ENCODE assay signal across 8 mouse cellular contexts in genomic region chr4:139381452-139381845, GRCm38 (mm10). TPM values are rescaled to one million over a fixed set of nuclear protein-coding genes. Genes with fewer than 3 reads are reported as not detected.
DNase-seq lines count a peak whose midpoint lies in the region; ATAC-seq and TF ChIP-seq lines count a peak whose summit lies in the region.

No protein-coding gene starts in this region.

- peak overlapping the region; percentile 78 for H3K4me2 ChIP-seq in heart, postnatal 0 days (ENCODE audit: low read depth, low read length)
- peak overlapping the region; percentile 84 for H3K4me2 ChIP-seq in hindbrain, embryonic 16.5 days (ENCODE audit: low read length)
- peak overlapping the region; percentile 97 for H3K4me2 ChIP-seq in midbrain, embryonic 15.5 days

- no peaks in the 10 kb centered on the region for H3K9me3 ChIP-seq in heart, postnatal 0 days (replicated peaks; ENCODE audit: control insufficient read depth, low read length)
- H3K9me3 ChIP-seq in hindbrain, embryonic 16.5 days (ENCODE audit: control insufficient read depth, low read length), result no peaks in the 10 kb centered on the region
- no peaks in the 10 kb centered on the region for H3K9me3 ChIP-seq in midbrain, embryonic 15.5 days

- H3K27ac ChIP-seq in heart, postnatal 0 days (ENCODE audit: low read depth), result 0 out of 2 replicates have a peak overlapping the region, but pooled peaks have one; percentile 86
- H3K27ac ChIP-seq in bone marrow macrophage, adult 2 months (ENCODE audit: insufficient read depth, low read depth, low read length), result peak overlapping the region; percentile 37; the same call in 1 of the 2 replicates
- no peak overlapping the region for H3K27ac ChIP-seq in hindbrain, embryonic 16.5 days (ENCODE audit: low read depth, low read length)
- no peak overlapping the region for H3K27ac ChIP-seq in midbrain, embryonic 15.5 days

- ATAC-seq in heart, postnatal 0 days (ENCODE audit: insufficient read depth, low read depth), result no peak
- ATAC-seq in hindbrain, embryonic 16.5 days, result no peak
- ATAC-seq in midbrain, embryonic 15.5 days (replicated peaks), result no peak

- 0 out of 2 replicates have a peak, but pooled peaks cover 12% of the 10 kb centered on the region for H3K36me3 ChIP-seq in heart, postnatal 0 days (replicated peaks; ENCODE audit: control insufficient read depth, insufficient read depth, low read length)
- no peaks in the 10 kb centered on the region; the same call in 1 of the 2 replicates for H3K36me3 ChIP-seq in hindbrain, embryonic 16.5 days (ENCODE audit: control insufficient read depth, insufficient read depth, low read length)
- peaks cover 11% of the 10 kb centered on the region for H3K36me3 ChIP-seq in midbrain, embryonic 15.5 days (replicated peaks)

- WGBS in heart, postnatal 0 days, result 33% methylated on average over 4 of the region's 4 CpGs
- WGBS in hindbrain, embryonic 16.5 days, result 61% methylated on average over 4 of the region's 4 CpGs
- WGBS in midbrain, embryonic 15.5 days, result 58% methylated on average over 4 of the region's 4 CpGs

- TF ChIP-seq CTCF in heart, postnatal 0 days (IDR thresholded peaks at IDR 0.05; ENCODE audit: low read depth), result no peak
- no peak for TF ChIP-seq CTCF in bone marrow macrophage, adult 2 months (IDR thresholded peaks at IDR 0.05; ENCODE audit: low read depth, low read length)

- no peaks in the 10 kb centered on the region for H3K27me3 ChIP-seq in heart, postnatal 0 days (ENCODE audit: control insufficient read depth, insufficient read depth, low read length)
- no peaks in the 10 kb centered on the region for H3K27me3 ChIP-seq in hindbrain, embryonic 16.5 days (replicated peaks; ENCODE audit: control insufficient read depth, insufficient read depth, low read length)
- H3K27me3 ChIP-seq in midbrain, embryonic 15.5 days (replicated peaks), result no peaks in the 10 kb centered on the region

- H3K4me3 ChIP-seq in heart, postnatal 0 days (ENCODE audit: low read depth, low read length), result peak overlapping the region; percentile 93
- H3K4me3 ChIP-seq in bone marrow macrophage, adult 2 months (ENCODE audit: insufficient read depth, low read length), result peak overlapping the region; percentile 76
- H3K4me3 ChIP-seq in hindbrain, embryonic 16.5 days (ENCODE audit: low read length), result peak overlapping the region; percentile 93
- H3K4me3 ChIP-seq in midbrain, embryonic 15.5 days, result peak overlapping the region; percentile 86

- H3K9ac ChIP-seq in heart, postnatal 0 days (replicated peaks; ENCODE audit: low read depth, low read length), result peak overlapping the region; percentile 81
- peak overlapping the region; percentile 93; the same call in 1 of the 2 replicates for H3K9ac ChIP-seq in hindbrain, embryonic 16.5 days (ENCODE audit: low read depth, low read length)
- H3K9ac ChIP-seq in midbrain, embryonic 15.5 days, result peak overlapping the region; percentile 81

- no peak for TF ChIP-seq POLR2A in bone marrow macrophage, adult 2 months (IDR thresholded peaks at IDR 0.05; ENCODE audit: borderline replicate concordance, low read depth, low read length)

- DNase-seq in heart, postnatal 0 days (ENCODE audit: low spot score), result no peak
- DNase-seq in heart, postnatal 10 days, result no peak
- no peak for DNase-seq in thymus, postnatal 14 days
- DNase-seq in left cerebral cortex, postnatal 36 days (ENCODE audit: low spot score in 2 of 2), result no peak
- DNase-seq in adrenal gland, postnatal 14 days, result no peak

- peaks cover 10% of the 10 kb centered on the region for H3K4me1 ChIP-seq in heart, postnatal 0 days (ENCODE audit: control insufficient read depth, insufficient read depth)
- peaks cover 15% of the 10 kb centered on the region for H3K4me1 ChIP-seq in bone marrow macrophage, adult 2 months (ENCODE audit: control insufficient read depth, insufficient read depth, low read length)
- H3K4me1 ChIP-seq in hindbrain, embryonic 16.5 days (ENCODE audit: control insufficient read depth, insufficient read depth, low read depth, low read length), result peaks cover 18% of the 10 kb centered on the region
- H3K4me1 ChIP-seq in midbrain, embryonic 15.5 days, result peaks cover 33% of the 10 kb centered on the region

- no peak for TF ChIP-seq EP300 in heart, postnatal 0 days (IDR thresholded peaks at IDR 0.05; ENCODE audit: low read depth)

- intact Hi-C loops in heart, postnatal 10 days (cut with DNase I), result no loop called here
- intact Hi-C loops in left cerebral cortex, postnatal 36 days (cut with DNase I), result no loop called here

RNA-seq across cellular contexts. Expression of gene Ubr4, which starts 29.0 kb away (rescaled TPM):
- 80.6 and 120 TPM in 2 replicates for total RNA-seq in heart, postnatal 0 days (2014; rRNA removed; ENCODE audit: low replicate concordance)
- polyA plus RNA-seq in heart, postnatal 0 days (2015; fragmentation: Nextera tagmentation; extraction: Ambion mirVana), result 34.5 and 41.0 TPM in 2 replicates
- total RNA-seq in heart, postnatal 10 days (2021), result 100 to 1,000 TPM; 124 to 125 TPM
- polyA plus RNA-seq in bone marrow macrophage, adult 2 months (2012; ENCODE audit: insufficient read depth, insufficient read length, missing spikeins), result 60.1 and 84.1 TPM in 2 replicates
- 82.1 and 84.6 TPM in 2 replicates for polyA plus RNA-seq in hindbrain, embryonic 16.5 days (2015; fragmentation: Nextera tagmentation; extraction: Ambion mirVana)
- polyA plus RNA-seq in midbrain, embryonic 15.5 days (2015; fragmentation: Nextera tagmentation; extraction: Ambion mirVana), result 101 and 111 TPM in 2 replicates
- 100 to 1,000 TPM; 155 to 199 TPM for total RNA-seq in left cerebral cortex, postnatal 36 days (2021)
- 124 and 133 TPM in 2 replicates for total RNA-seq in adrenal gland, postnatal 14 days (2021)

RNA-seq across cellular contexts. Expression of gene Emc1, which starts 29.1 kb away (rescaled TPM):
- 41.5 and 48.4 TPM in 2 replicates for total RNA-seq in heart, postnatal 0 days (2014; rRNA removed; ENCODE audit: low replicate concordance)
- 24.0 and 25.3 TPM in 2 replicates for polyA plus RNA-seq in heart, postnatal 0 days (2015; fragmentation: Nextera tagmentation; extraction: Ambion mirVana)
- total RNA-seq in heart, postnatal 10 days (2021), result 10 to 100 TPM; 48.5 to 48.7 TPM
- polyA plus RNA-seq in bone marrow macrophage, adult 2 months (2012; ENCODE audit: insufficient read depth, insufficient read length, missing spikeins), result 28.6 and 29.8 TPM in 2 replicates
- 45.3 and 49.1 TPM in 2 replicates for polyA plus RNA-seq in hindbrain, embryonic 16.5 days (2015; fragmentation: Nextera tagmentation; extraction: Ambion mirVana)
- polyA plus RNA-seq in midbrain, embryonic 15.5 days (2015; fragmentation: Nextera tagmentation; extraction: Ambion mirVana), result 47.6 and 50.8 TPM in 2 replicates
- 10 to 100 TPM; 85.9 to 87.9 TPM for total RNA-seq in left cerebral cortex, postnatal 36 days (2021)
- 41.2 and 43.1 TPM in 2 replicates for total RNA-seq in adrenal gland, postnatal 14 days (2021)

RNA-seq across cellular contexts. Expression of gene Mrto4, which starts 29.1 kb away (rescaled TPM):
- 31.3 and 43.4 TPM in 2 replicates for total RNA-seq in heart, postnatal 0 days (2014; rRNA removed; ENCODE audit: low replicate concordance)
- polyA plus RNA-seq in heart, postnatal 0 days (2015; fragmentation: Nextera tagmentation; extraction: Ambion mirVana), result 41.5 and 45.1 TPM in 2 replicates
- 10 to 100 TPM; 34.6 to 38.9 TPM for total RNA-seq in heart, postnatal 10 days (2021)
- polyA plus RNA-seq in bone marrow macrophage, adult 2 months (2012; ENCODE audit: insufficient read depth, insufficient read length, missing spikeins), result 18.8 and 22.5 TPM in 2 replicates
- polyA plus RNA-seq in hindbrain, embryonic 16.5 days (2015; fragmentation: Nextera tagmentation; extraction: Ambion mirVana), result 82.7 and 84.5 TPM in 2 replicates
- polyA plus RNA-seq in midbrain, embryonic 15.5 days (2015; fragmentation: Nextera tagmentation; extraction: Ambion mirVana), result 81.7 and 88.6 TPM in 2 replicates
- 10 to 100 TPM; 43.8 to 45.3 TPM for total RNA-seq in left cerebral cortex, postnatal 36 days (2021)
- 55.0 and 64.9 TPM in 2 replicates for total RNA-seq in adrenal gland, postnatal 14 days (2021)

Comparison
In these comparisons a context has a peak if more than half of its experiments do, and no peak if none do; other contexts are left out.
1. H3K27ac ChIP-seq: peak in heart, postnatal 0 days (single experiment) and bone marrow macrophage, adult 2 months (single experiment); none in hindbrain, embryonic 16.5 days (single experiment) and midbrain, embryonic 15.5 days (single experiment).
2. Peak in every context shown above with its lines, with median percentiles within 50 percentile points of each other: H3K4me2 ChIP-seq, H3K4me3 ChIP-seq and H3K9ac ChIP-seq.